Mouse (Mus musculus) large intestine, adult 2 months (tissue): ENCODE measurements at regions not wholly inside any gene's neighbourhood (a gene's known extent, or its start where the extent isn't known, plus 50 kb on each side); places are given as distances from the start of the nearest gene placed in this dataset.

Experiments used
- DNase-seq: peaks from one replicate; pipeline ENCODE4 v3.0.0-alpha.2; 2012; ENCODE audit warnings: low read depth, low spot score
- WGBS: fragments of 180-500 bp; shearing (Covaris S2); methylation state at CpG from one replicate; pipeline ENCODE4 v1.1.7; 2018; 5-methylcytosine and 5-hydroxymethylcytosine counted together

- DNase-seq: no peak
- 75% methylated on average over 6 of the region's 6 CpGs for WGBS
Observed at GRCm38 (mm10) chr5:148633331-148633730, 80.7 kb upstream of the Ubl3 start.

GRCm38 (mm10) chr5:148632516-148633170 lies 80.1 kb upstream of the Ubl3 start:
- no peak for DNase-seq
- WGBS: 18% methylated on average over 11 of the region's 11 CpGs

- DNase-seq: no peak
- WGBS: 89% methylated on average over 5 of the region's 5 CpGs
Observed at GRCm38 (mm10) chr5:148631566-148631965, 79.0 kb upstream of the Ubl3 start.

- 77% methylated on average over 5 of the region's 5 CpGs for WGBS
- no peak for DNase-seq
Observed at GRCm38 (mm10) chr5:148626014-148626413, 73.4 kb upstream of the Ubl3 start.

GRCm38 (mm10) chr5:148624649-148625405 lies 72.2 kb upstream of the Ubl3 start:
- 88% methylated on average over 21 of the region's 21 CpGs for WGBS
- DNase-seq: no peak

- DNase-seq: no peak
- 71% methylated on average over 10 of the region's 10 CpGs for WGBS
Observed at GRCm38 (mm10) chr5:148620895-148621786, 68.6 kb upstream of the Ubl3 start.

GRCm38 (mm10) chr5:148619917-148620316 lies 67.3 kb upstream of the Ubl3 start:
- 59% methylated on average over 2 of the region's 2 CpGs for WGBS
- DNase-seq: no peak

GRCm38 (mm10) chr5:148616426-148616825 lies 63.8 kb upstream of the Ubl3 start:
- DNase-seq: no peak
- 84% methylated on average over 3 of the region's 3 CpGs for WGBS

- 60% methylated on average over 10 of the region's 10 CpGs for WGBS
- no peak for DNase-seq
Observed at GRCm38 (mm10) chr5:148615706-148616366, 63.2 kb upstream of the Ubl3 start.

GRCm38 (mm10) chr5:148615117-148615516 lies 62.5 kb upstream of the Ubl3 start:
- WGBS: 91% methylated on average over 14 of the region's 14 CpGs
- no peak for DNase-seq

GRCm38 (mm10) chr5:148611323-148611722 lies 58.7 kb upstream of the Ubl3 start:
- WGBS: 86% methylated on average over 5 of the region's 5 CpGs
- no peak for DNase-seq

GRCm38 (mm10) chr5:148609506-148609880 lies 56.9 kb upstream of the Ubl3 start:
- no peak for DNase-seq
- 82% methylated on average over 9 of the region's 9 CpGs for WGBS

GRCm38 (mm10) chr5:148608857-148609505 lies 56.4 kb upstream of the Ubl3 start:
- 83% methylated on average over 13 of the region's 13 CpGs for WGBS
- no peak for DNase-seq

GRCm38 (mm10) chr5:148608178-148608577 lies 55.6 kb upstream of the Ubl3 start:
- DNase-seq: no peak
- WGBS: 38% methylated on average over 9 of the region's 9 CpGs

- DNase-seq: no peak
- 91% methylated on average over 8 of the region's 8 CpGs for WGBS
Observed at GRCm38 (mm10) chr5:148605730-148606129, 53.1 kb upstream of the Ubl3 start.
